Mouse (Mus musculus) ES-Bruce4 (cell line): Measurements from ENCODE around the gene Lin7b.

ENCODE experiments used
- EP300 ChIP-seq: IDR thresholded peaks from 2 replicates; pipeline ENCODE4 v1.6.1; 2011; ENCODE audit warnings: low read depth, low read length; ENCODE audit not compliant: insufficient read depth
- POLR2A ChIP-seq: IDR thresholded peaks from one replicate; pipeline ENCODE4 v1.8.1; 2011; ENCODE audit warnings: low read length; ENCODE audit not compliant: insufficient read depth

DNA sequence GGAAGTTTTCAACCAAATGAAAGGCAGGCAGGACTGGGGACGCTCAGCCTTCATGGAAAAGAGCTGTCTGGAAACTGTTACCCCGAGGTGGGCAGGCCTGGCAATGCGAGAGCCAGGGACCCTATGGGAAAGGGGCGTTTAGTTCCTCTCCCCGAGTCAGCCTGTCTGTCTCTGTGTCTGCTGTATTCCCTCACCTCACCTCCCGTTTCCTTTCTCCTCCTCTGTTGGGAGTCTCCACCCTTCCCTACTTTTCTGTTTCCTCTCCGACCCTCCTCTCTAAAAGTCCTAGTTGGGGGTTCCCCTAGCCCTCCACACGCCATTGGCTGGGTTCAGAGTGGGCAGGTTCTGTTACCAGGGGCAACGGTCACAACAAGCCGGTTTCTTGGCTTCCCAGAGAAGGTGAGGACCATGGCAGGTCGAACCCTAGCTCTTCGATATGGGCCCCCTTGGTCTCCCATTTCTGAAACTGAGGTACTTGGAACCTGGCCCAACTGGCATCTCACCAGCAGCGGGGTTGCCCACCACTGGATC, 47.6 kb upstream of the Lin7b start:
- no peak for TF ChIP-seq EP300
- no peak for TF ChIP-seq POLR2A
